Mouse (Mus musculus) thymus, adult 2 months (tissue): Measurements from ENCODE around the gene Cdip1.

Experiments
- CTCF ChIP-seq: fragments of 200-500 bp; IDR thresholded peaks from 2 replicates; pipeline ENCODE4 v1.5.1; 2012; ENCODE audit warnings: mild to moderate bottlenecking, control low read depth, low read length, moderate library complexity, borderline replicate concordance; ENCODE audit not compliant: control insufficient read depth, poor library complexity, insufficient read depth; ENCODE audit errors: extremely low read depth
- POLR2A ChIP-seq: fragments of 200-500 bp; IDR thresholded peaks from 2 replicates; pipeline ENCODE4 v1.6.1; 2012; ENCODE audit warnings: mild to moderate bottlenecking, low read length, control low read depth, moderate library complexity; ENCODE audit not compliant: control insufficient read depth, poor library complexity, insufficient read depth; ENCODE audit errors: extremely low read depth

- TF ChIP-seq CTCF (0 out of 2 replicates have a peak, but pooled peaks have one; percentile 5), POLR2A (no peak)
Measured at GRCm38 (mm10) chr16:4726528-4727128, 63.5 kb downstream of the Cdip1 start.
